Mouse (Mus musculus) heart, embryonic 11.5 days (tissue): ENCODE data around the gene Ildr2. TPM values are rescaled to one million over a fixed set of nuclear protein-coding genes. Genes with fewer than 3 reads are reported as not detected.

Source experiments
- ATAC-seq: fragments of 200-750 bp; cut with Nextera tagmentation; replicated peaks from 2 replicates; pipeline ENCODE4 v1.8.0; 2017; ENCODE audit warnings: moderate library complexity; ENCODE audit not compliant: insufficient number of reproducible peaks, low FRiP score, low TSS enrichment
- H3K27ac ChIP-seq: fragments of 300-500 bp; sonication (generic); 2 replicates; pipeline ENCODE4 v1.5.1; 2014; ENCODE audit warnings: mild to moderate bottlenecking, low read depth, low read length
- H3K27me3 ChIP-seq: fragments of 300-500 bp; sonication (generic); 2 replicates; pipeline ENCODE4 v1.6.1; 2014; ENCODE audit warnings: mild to moderate bottlenecking, low read length, mixed read lengths; ENCODE audit not compliant: control insufficient read depth, insufficient read depth
- H3K36me3 ChIP-seq: fragments of 300-500 bp; sonication (generic); 2 replicates; pipeline ENCODE4 v1.6.1; 2014; ENCODE audit warnings: mild to moderate bottlenecking, low read length, moderate library complexity, mixed read lengths; ENCODE audit not compliant: control insufficient read depth, insufficient read depth
- H3K4me1 ChIP-seq: fragments of 300-500 bp; sonication (generic); 2 replicates; pipeline ENCODE4 v1.6.1; 2014; ENCODE audit warnings: low read length; ENCODE audit not compliant: control insufficient read depth, insufficient read depth
- H3K4me2 ChIP-seq: fragments of 300-500 bp; sonication (generic); 2 replicates; pipeline ENCODE4 v1.6.1; 2014; ENCODE audit warnings: mild to moderate bottlenecking, moderate library complexity
- H3K4me3 ChIP-seq: fragments of 300-500 bp; sonication (generic); 2 replicates; pipeline ENCODE4 v1.5.1; 2014; ENCODE audit warnings: low read depth, low read length
- H3K9ac ChIP-seq: fragments of 300-500 bp; sonication (generic); 2 replicates; pipeline ENCODE4 v1.6.1; 2014; ENCODE audit warnings: mild to moderate bottlenecking, low read depth, low read length, moderate library complexity
- H3K9me3 ChIP-seq: fragments of 300-500 bp; sonication (generic); replicated peaks from 2 replicates; pipeline ENCODE4 v1.6.1; 2016; ENCODE audit warnings: low read length; ENCODE audit not compliant: control insufficient read depth
- WGBS: fragments of 180-500 bp; shearing (Covaris S2); extraction: QIAGEN DNeasy Blood & Tissue Kit; methylation state at CpG from one replicate; pipeline ENCODE4 v1.1.7; 2014; ENCODE audit not compliant: insufficient replicate concordance; 5-methylcytosine and 5-hydroxymethylcytosine counted together
- polyA plus RNA-seq: library from polyadenylated mRNA; unstranded; fragments of >200 nt; fragmentation: Nextera tagmentation; extraction: Ambion mirVana; gene quantifications from 2 replicates; pipeline ENCODE4 v1.2.1, GENCODE M21; 2014

Gene Ildr2
- polyA plus RNA-seq, 1 experiment from 2014 or later: 1.9 TPM

- Histone ChIP-seq H3K9ac (no peak overlapping the region), H3K27ac (no peak overlapping the region)
- 45% methylated on average over 9 of the region's 9 CpGs for WGBS
Measured at GRCm38 (mm10) chr1:166279580-166280206, 25.8 kb downstream of the Ildr2 start.

GRCm38 (mm10) chr1:166280566-166280965 is 26.6 kb downstream of the Ildr2 start:
- H3K27me3 ChIP-seq: no peaks in the 10 kb centered on the region
- no peak overlapping the region for H3K27ac ChIP-seq
- no peak overlapping the region for H3K9ac ChIP-seq
- WGBS: 17% methylated on average over 1 of the region's 1 CpGs
- ATAC-seq: no peak
- H3K4me3 ChIP-seq: no peak overlapping the region
- H3K4me1 ChIP-seq: peaks cover 7% of the 10 kb centered on the region; the same call in 1 of the 2 replicates
- H3K4me2 ChIP-seq: no peak overlapping the region
- H3K36me3 ChIP-seq: no peaks in the 10 kb centered on the region
- H3K9me3 ChIP-seq: no peaks in the 10 kb centered on the region

More at GRCm38 (mm10) chr1:166279580-166280206, 25.8 kb downstream of the Ildr2 start:
- Histone ChIP-seq H3K4me3 (no peak overlapping the region), H3K4me1 (peaks cover 7% of the 10 kb centered on the region; the same call in 1 of the 2 replicates), H3K36me3 (no peaks in the 10 kb centered on the region), H3K27me3 (no peaks in the 10 kb centered on the region), H3K4me2 (no peak overlapping the region), H3K9me3 (no peaks in the 10 kb centered on the region)
- ATAC-seq: no peak

GRCm38 (mm10) chr1:166281287-166281686 is 27.3 kb downstream of the Ildr2 start:
- Histone ChIP-seq H3K36me3 (no peaks in the 10 kb centered on the region), H3K27me3 (no peaks in the 10 kb centered on the region), H3K27ac (no peak overlapping the region), H3K9ac (no peak overlapping the region), H3K4me1 (peaks cover 7% of the 10 kb centered on the region; the same call in 1 of the 2 replicates), H3K4me3 (no peak overlapping the region), H3K9me3 (no peaks in the 10 kb centered on the region), H3K4me2 (no peak overlapping the region)
- no peak for ATAC-seq
- 37% methylated on average over 1 of the region's 1 CpGs for WGBS

DNA sequence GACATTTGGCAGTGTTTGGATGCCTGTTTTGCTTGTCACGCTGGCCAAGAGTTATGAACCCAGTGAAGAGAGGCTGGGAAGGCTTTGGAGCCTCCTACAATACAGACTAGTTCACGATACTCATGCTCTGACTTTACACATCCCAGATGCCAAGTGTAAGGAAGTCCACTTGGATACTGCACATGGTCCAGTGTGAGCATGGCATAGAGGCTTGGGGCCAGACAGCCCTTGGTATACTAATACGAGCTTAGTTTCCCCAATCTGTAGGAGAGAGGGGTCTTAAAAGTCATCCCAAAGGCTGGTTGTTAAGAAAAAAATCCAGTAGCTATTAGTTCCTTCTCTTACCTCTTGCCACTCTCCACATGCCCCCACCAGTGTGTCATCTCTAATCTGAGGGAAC is 27.9 kb downstream of the Ildr2 start:
- Histone ChIP-seq H3K27me3 (no peaks in the 10 kb centered on the region), H3K4me2 (no peak overlapping the region), H3K36me3 (no peaks in the 10 kb centered on the region), H3K9me3 (no peaks in the 10 kb centered on the region), H3K4me3 (no peak overlapping the region), H3K27ac (no peak overlapping the region), H3K9ac (no peak overlapping the region), H3K4me1 (peaks cover 7% of the 10 kb centered on the region; the same call in 1 of the 2 replicates)
- WGBS: 59% methylated on average over 3 of the region's 3 CpGs
- no peak for ATAC-seq

- Histone ChIP-seq H3K4me2 (peak overlapping the region; percentile 65), H3K4me3 (peak overlapping the region; percentile 29), H3K27me3 (no peaks in the 10 kb centered on the region), H3K36me3 (no peaks in the 10 kb centered on the region), H3K9ac (peak overlapping the region; percentile 11; the same call in 1 of the 2 replicates), H3K27ac (no peak overlapping the region), H3K9me3 (no peaks in the 10 kb centered on the region), H3K4me1 (peaks cover 7% of the 10 kb centered on the region; the same call in 1 of the 2 replicates)
- peak; percentile 65; the same call in 1 of the 2 replicates for ATAC-seq
- WGBS: 8% methylated on average over 22 of the region's 22 CpGs
Measured at GRCm38 (mm10) chr1:166282597-166283210, 28.8 kb downstream of the Ildr2 start.

- ATAC-seq: no peak
- no peak overlapping the region for H3K4me2 ChIP-seq
- H3K9me3 ChIP-seq: no peaks in the 10 kb centered on the region
- WGBS: 82% methylated on average over 6 of the region's 6 CpGs
- no peak overlapping the region for H3K27ac ChIP-seq
- no peak overlapping the region for H3K9ac ChIP-seq
- H3K36me3 ChIP-seq: no peaks in the 10 kb centered on the region
- peaks cover 7% of the 10 kb centered on the region; the same call in 1 of the 2 replicates for H3K4me1 ChIP-seq
- H3K27me3 ChIP-seq: no peaks in the 10 kb centered on the region
- H3K4me3 ChIP-seq: no peak overlapping the region
Measured at GRCm38 (mm10) chr1:166283451-166283850, 29.5 kb downstream of the Ildr2 start.

DNA sequence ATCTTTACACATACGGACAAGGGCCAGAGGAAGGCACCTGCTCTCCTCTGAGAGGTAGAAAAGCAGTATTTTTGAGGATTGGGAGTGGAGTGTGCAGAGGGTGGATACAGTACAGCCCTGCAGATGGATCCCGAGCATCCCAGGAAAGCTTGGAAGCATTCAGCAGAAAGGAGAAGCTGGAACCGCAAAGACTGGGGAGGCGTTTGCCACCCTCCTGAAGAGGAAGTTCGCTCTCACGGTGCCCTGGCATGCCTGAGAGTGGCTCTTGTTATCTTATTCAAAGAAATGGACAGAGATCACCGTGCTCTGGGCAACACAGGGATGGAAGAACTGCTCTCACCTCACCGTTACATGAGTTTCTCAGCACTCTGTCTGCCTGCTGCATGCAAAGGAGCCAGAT is 30.5 kb downstream of the Ildr2 start:
- Histone ChIP-seq H3K9ac (no peak overlapping the region), H3K4me3 (no peak overlapping the region), H3K27ac (no peak overlapping the region), H3K4me1 (peaks cover 7% of the 10 kb centered on the region; the same call in 1 of the 2 replicates), H3K27me3 (no peaks in the 10 kb centered on the region), H3K4me2 (no peak overlapping the region), H3K9me3 (no peaks in the 10 kb centered on the region), H3K36me3 (no peaks in the 10 kb centered on the region)
- ATAC-seq: no peak
- WGBS: 80% methylated on average over 8 of the region's 8 CpGs

GRCm38 (mm10) chr1:166286231-166286630 is 32.3 kb downstream of the Ildr2 start:
- Histone ChIP-seq H3K36me3 (no peaks in the 10 kb centered on the region), H3K27me3 (no peaks in the 10 kb centered on the region), H3K4me2 (no peak overlapping the region), H3K4me3 (no peak overlapping the region), H3K4me1 (peaks cover 7% of the 10 kb centered on the region; the same call in 1 of the 2 replicates), H3K27ac (no peak overlapping the region), H3K9me3 (no peaks in the 10 kb centered on the region), H3K9ac (no peak overlapping the region)
- 85% methylated on average over 9 of the region's 9 CpGs for WGBS
- no peak for ATAC-seq
